Mouse (Mus musculus) CH12.LX (cell line): ENCODE results near the gene P2rx7. TPM values are rescaled to one million over a fixed set of nuclear protein-coding genes. Genes with fewer than 3 reads are reported as not detected.

Experiments used
- DNase-seq: peaks from one replicate; pipeline ENCODE4 v3.0.0-alpha.2; 2013; ENCODE audit errors: extremely low read depth
- H3K27ac ChIP-seq: 2 replicates; pipeline ENCODE4 v1.5.1; 2012; ENCODE audit warnings: low read depth, mild to moderate bottlenecking, control low read depth, moderate library complexity; ENCODE audit not compliant: insufficient read depth
- H3K27me3 ChIP-seq: replicated peaks from 2 replicates; pipeline ENCODE3; 2012; ENCODE audit warnings: inconsistent platforms
- H3K36me3 ChIP-seq, 2 experiments: replicated peaks in 1 of 2; 2 replicates each; pipeline versions ENCODE3 to v1.6.1; 2012; ENCODE audit warnings: inconsistent platforms in 1 of 2, low read length in 1 of 2, mild to moderate bottlenecking in 1 of 2, mixed read lengths in 1 of 2, moderate library complexity in 1 of 2; ENCODE audit not compliant: control insufficient read depth in 1 of 2, insufficient read depth in 1 of 2
- H3K4me1 ChIP-seq, 2 experiments: 2 replicates each; pipeline ENCODE4 v1.6.1; 2012; ENCODE audit warnings: inconsistent platforms in 1 of 2, moderate library complexity in 1 of 2; ENCODE audit not compliant: insufficient read depth in 2 of 2, control insufficient read depth in 1 of 2
- H3K4me2 ChIP-seq: 2 replicates; pipeline ENCODE4 v1.6.1; 2012; ENCODE audit warnings: low read depth, mild to moderate bottlenecking, control low read depth; ENCODE audit not compliant: poor library complexity, insufficient read depth, severe bottlenecking
- H3K4me3 ChIP-seq, 3 experiments: fragments of 150-350 bp in 1 of 3; sonication (generic) in 1 of 3; replicated peaks in 1 of 3; 2 replicates each; pipeline versions ENCODE3 to v1.5.1; 2011 to 2012; ENCODE audit warnings: low read depth in 2 of 3, low read length in 2 of 3, mild to moderate bottlenecking in 2 of 3, moderate library complexity in 2 of 3, control low read depth in 1 of 3, improper control_type of control experiment in 1 of 3, inconsistent platforms in 1 of 3, mixed read lengths in 1 of 3; ENCODE audit not compliant: poor library complexity in 1 of 3
- H3K79me2 ChIP-seq: replicated peaks from 2 replicates; pipeline ENCODE4 v1.6.1; 2012; ENCODE audit warnings: mild to moderate bottlenecking, moderate library complexity; ENCODE audit not compliant: control insufficient read depth, poor library complexity, insufficient read depth, severe bottlenecking; ENCODE audit errors: extremely low read depth
- H3K9ac ChIP-seq: 2 replicates; pipeline ENCODE4 v1.6.1; 2012; ENCODE audit warnings: low read depth, mild to moderate bottlenecking, control low read depth, moderate library complexity; ENCODE audit not compliant: insufficient read depth
- H3K9me3 ChIP-seq: replicated peaks from 2 replicates; pipeline ENCODE3; 2012; ENCODE audit warnings: low read length, inconsistent platforms, mixed read lengths
- CHD1 ChIP-seq: IDR thresholded peaks from 2 replicates; pipeline ENCODE4 v1.6.1; 2012; ENCODE audit warnings: low read depth, low read length, improper control_type of control experiment, inconsistent platforms
- CTCF ChIP-seq, 2 experiments: IDR thresholded peaks in 1 of 2; conservative IDR thresholded peaks in 1 of 2; 2 replicates each; pipeline ENCODE4 v1.5.1; 2011 to 2012; ENCODE audit warnings: low read depth in 2 of 2, low read length in 2 of 2, improper control_type of control experiment in 1 of 2, inconsistent platforms in 1 of 2, mild to moderate bottlenecking in 1 of 2, moderate library complexity in 1 of 2
- ELF1 ChIP-seq: IDR thresholded peaks from 2 replicates; pipeline ENCODE4 v1.6.1; 2014; ENCODE audit warnings: low read depth, mild to moderate bottlenecking, inconsistent platforms, low read length, improper control_type of control experiment
- GABPA ChIP-seq: IDR thresholded peaks from 2 replicates; pipeline ENCODE4 v1.6.1; 2012; ENCODE audit warnings: low read depth, low read length, improper control_type of control experiment, inconsistent platforms; ENCODE audit not compliant: insufficient replicate concordance
- HCFC1 ChIP-seq: IDR thresholded peaks from 2 replicates; pipeline ENCODE4 v1.6.1; 2012; ENCODE audit warnings: low read depth, mild to moderate bottlenecking, inconsistent platforms, low read length, improper control_type of control experiment
- JUN ChIP-seq: IDR thresholded peaks from 2 replicates; pipeline ENCODE4 v1.6.1; 2011; ENCODE audit warnings: low read depth, mild to moderate bottlenecking, low read length, improper control_type of control experiment, moderate library complexity; ENCODE audit not compliant: insufficient read depth
- JUND ChIP-seq: conservative IDR thresholded peaks from 2 replicates; pipeline ENCODE4 v1.6.1; 2011; ENCODE audit warnings: low read depth, low read length, improper control_type of control experiment
- KAT2A ChIP-seq: IDR thresholded peaks from 2 replicates; pipeline ENCODE4 v1.6.1; 2012; ENCODE audit warnings: low read length, improper control_type of control experiment, inconsistent platforms; ENCODE audit not compliant: insufficient replicate concordance
- MAZ ChIP-seq: IDR thresholded peaks from 2 replicates; pipeline ENCODE4 v1.6.1; 2012; ENCODE audit warnings: low read depth, mild to moderate bottlenecking, inconsistent platforms, low read length, improper control_type of control experiment, moderate library complexity
- MXI1 ChIP-seq: IDR thresholded peaks from 2 replicates; pipeline ENCODE4 v1.6.1; 2011; ENCODE audit warnings: mild to moderate bottlenecking, low read depth, low read length, improper control_type of control experiment
- MYC ChIP-seq: IDR thresholded peaks from 2 replicates; pipeline ENCODE4 v1.6.1; 2011; ENCODE audit warnings: low read depth, mild to moderate bottlenecking, improper control_type of control experiment, low read length
- NELFE ChIP-seq: IDR thresholded peaks from 2 replicates; pipeline ENCODE4 v1.6.1; 2011; ENCODE audit warnings: low read depth, low read length, improper control_type of control experiment
- NRF1 ChIP-seq: IDR thresholded peaks from 2 replicates; pipeline ENCODE4 v1.6.1; 2014; ENCODE audit warnings: low read depth, mild to moderate bottlenecking, inconsistent platforms, low read length, improper control_type of control experiment, moderate library complexity
- POLR2AphosphoS2 ChIP-seq: IDR thresholded peaks from 2 replicates; pipeline ENCODE4 v1.6.1; 2011; ENCODE audit warnings: low read depth, low read length, improper control_type of control experiment
- RAD21 ChIP-seq: IDR thresholded peaks from 2 replicates; pipeline ENCODE4 v1.6.1; 2011; ENCODE audit warnings: low read depth, mild to moderate bottlenecking, low read length, improper control_type of control experiment, moderate library complexity
- RCOR1 ChIP-seq: conservative IDR thresholded peaks from 2 replicates; pipeline ENCODE4 v1.6.1; 2012; ENCODE audit warnings: low read depth, mild to moderate bottlenecking, inconsistent platforms, low read length, improper control_type of control experiment
- SIN3A ChIP-seq: IDR thresholded peaks from 2 replicates; pipeline ENCODE4 v1.6.1; 2012; ENCODE audit warnings: low read length, improper control_type of control experiment, inconsistent platforms
- SMC3 ChIP-seq: IDR thresholded peaks from 2 replicates; pipeline ENCODE4 v1.6.1; 2011; ENCODE audit warnings: low read depth, low read length, improper control_type of control experiment
- UBTF ChIP-seq: IDR thresholded peaks from 2 replicates; pipeline ENCODE4 v1.6.1; 2012; ENCODE audit warnings: low read depth, mild to moderate bottlenecking, inconsistent platforms, low read length, improper control_type of control experiment, moderate library complexity
- USF2 ChIP-seq: conservative IDR thresholded peaks from 2 replicates; pipeline ENCODE4 v1.6.1; 2011; ENCODE audit warnings: low read depth, low read length, improper control_type of control experiment
- ZC3H11A ChIP-seq: IDR thresholded peaks from 2 replicates; pipeline ENCODE4 v1.6.1; 2012; ENCODE audit warnings: low read depth, mild to moderate bottlenecking, inconsistent platforms, low read length, improper control_type of control experiment
- ZKSCAN1 ChIP-seq: IDR thresholded peaks from 2 replicates; pipeline ENCODE4 v1.6.1; 2012; ENCODE audit warnings: low read depth, inconsistent platforms, low read length, improper control_type of control experiment, borderline replicate concordance
- ZMIZ1 ChIP-seq: IDR thresholded peaks from 2 replicates; pipeline ENCODE4 v1.6.1; 2012; ENCODE audit warnings: low read depth, mild to moderate bottlenecking, inconsistent platforms, low read length, improper control_type of control experiment
- ZNF384 ChIP-seq: IDR thresholded peaks from 2 replicates; pipeline ENCODE4 v1.6.1; 2012; ENCODE audit warnings: low read depth, low read length, improper control_type of control experiment, inconsistent platforms
- dilution Hi-C: fragments of 300-500 bp; cut with MboI; formaldehyde crosslinking; loops from 2 replicates; pipeline ENCODE4 v1.14.3; 2020; ENCODE audit warnings: low sequenced_read_pairs; ENCODE audit not compliant: extremely low pct_unique_long_range_greater_than_20kb, extremely low pct_ligation_motif_present
- in situ Hi-C: fragments of 300-500 bp; cut with MboI; formaldehyde crosslinking; loops from 3 replicates; pipeline ENCODE4 v1.14.3; 2019; ENCODE audit warnings: low sequenced_read_pairs, low pct_ligation_motif_present, low pct_unique_long_range_greater_than_20kb, mixed read lengths
- polyA plus RNA-seq: library from polyadenylated mRNA; unstranded; fragments of >175 nt; gene quantifications from 2 replicates; pipeline ENCODE4 v1.2.1, GENCODE M21; 2012; ENCODE audit warnings: low read depth; ENCODE audit not compliant: insufficient read length
- total RNA-seq, 2 experiments: library from RNA; depleted of rRNA; stranded (reverse); fragments of 300-350 nt in 1 of 2; fragments of >200 nt in 1 of 2; gene quantifications; 2 replicates each; pipeline ENCODE4 v1.2.3; 2012 to 2014

Gene P2rx7
- total and polyA plus RNA-seq, 3 experiments, result 0.59 to 1.5 (median 1.5) TPM

DNA sequence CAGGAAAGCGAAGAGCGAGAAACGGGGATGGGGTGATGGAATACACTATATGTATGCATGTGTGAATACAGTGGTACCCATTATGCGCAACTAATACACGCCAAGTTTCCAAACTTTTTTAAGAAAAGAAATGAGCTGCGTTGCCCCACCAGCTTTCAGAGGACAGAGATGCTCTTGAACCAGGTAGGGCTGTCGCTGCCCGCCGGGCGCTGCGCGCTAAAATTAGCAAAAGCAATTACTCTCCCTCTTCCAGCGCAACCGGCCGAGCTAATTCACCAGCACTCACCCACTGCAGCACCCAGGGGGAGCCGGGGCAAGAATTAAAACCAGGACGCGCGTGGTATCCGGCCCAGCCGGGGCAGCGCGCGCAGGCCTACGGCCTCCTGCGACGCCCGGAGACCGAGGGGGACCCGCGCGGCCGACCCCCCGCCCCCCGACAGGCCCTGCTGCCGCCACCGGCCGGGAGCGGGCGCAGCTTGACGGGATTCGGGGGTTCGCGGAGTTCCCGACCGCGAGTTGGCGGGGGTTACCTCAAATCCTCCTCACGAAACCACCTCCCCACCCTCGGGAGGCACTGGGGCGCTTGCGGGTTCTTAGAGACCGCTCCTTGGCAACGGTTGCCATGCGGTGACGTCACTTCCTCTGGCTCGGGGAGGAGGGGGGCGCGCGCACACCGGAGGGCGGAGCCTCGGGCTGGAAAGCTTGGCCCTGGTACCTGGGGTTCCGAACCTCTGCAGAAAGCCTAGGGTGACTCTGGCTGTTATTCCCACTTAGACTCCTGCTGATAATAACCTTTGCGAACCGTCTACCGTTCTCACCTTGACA lies 29.6 kb upstream of the P2rx7 start, which contains the start of gene Ift81 (continued):
- no peak; the same call in 1 of the 2 replicates for TF ChIP-seq JUND
- peak; percentile 43 for TF ChIP-seq JUN
- TF ChIP-seq CHD1, result no peak
- no peak for TF ChIP-seq MYC
- no peak for TF ChIP-seq ZKSCAN1
- no peak for TF ChIP-seq ZMIZ1
- TF ChIP-seq RAD21, result no peak
- peak; percentile 43; the same call in 1 of the 2 replicates for TF ChIP-seq NELFE
- no peak for TF ChIP-seq ELF1
- no peak for TF ChIP-seq POLR2AphosphoS2
- no peak for TF ChIP-seq CTCF (conservative IDR thresholded peaks at IDR 0.05 in 1 of 2, IDR thresholded peaks at IDR 0.05 in 1 of 2; ENCODE audit: low read depth in 2 of 2, low read length in 2 of 2)

DNA sequence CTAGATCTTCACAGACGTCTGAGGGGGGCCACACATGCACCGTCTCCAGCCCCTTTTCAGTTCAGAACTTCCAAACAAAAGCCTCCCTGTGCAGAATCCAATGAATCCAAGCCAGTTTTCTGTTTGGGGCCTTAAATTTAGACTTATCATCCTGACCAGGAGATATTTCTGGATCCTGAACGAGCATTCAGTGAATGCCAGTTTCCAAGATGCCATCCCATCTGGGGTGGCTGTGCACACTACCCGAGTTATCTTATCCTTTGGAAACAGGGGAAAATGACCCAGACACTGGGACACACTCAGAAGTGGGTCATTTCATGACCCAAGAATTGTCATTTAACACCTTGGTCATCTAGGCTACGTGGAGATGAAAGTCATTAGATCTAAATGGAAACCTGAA lies 26.0 kb upstream of the P2rx7 start:
- peaks cover 0 to 10% of the 10 kb centered on the region in 2 experiments; a peak in 3 of 4 replicates for H3K4me1 ChIP-seq
- no peak overlapping the region for H3K4me3 ChIP-seq
- H3K36me3 ChIP-seq, result no peaks in the 10 kb centered on the region
- H3K27me3 ChIP-seq, result no peaks in the 10 kb centered on the region
- no peak overlapping the region for H3K27ac ChIP-seq
- no peaks in the 10 kb centered on the region for H3K9me3 ChIP-seq
- no peak overlapping the region for H3K4me2 ChIP-seq
- no peak overlapping the region for H3K9ac ChIP-seq
- dilution Hi-C loops, result no loop called here
- H3K79me2 ChIP-seq, result no peaks in the 10 kb centered on the region
- in situ Hi-C loops, result loop anchor here (25.0 kb wide), 1 partner anchor 105 kb away; the partner anchor contains the start of gene Atp2a2
- TF ChIP-seq CHD1, result no peak
- TF ChIP-seq KAT2A, result no peak
- no peak for TF ChIP-seq USF2
- no peak for TF ChIP-seq CTCF (conservative IDR thresholded peaks at IDR 0.05 in 1 of 2, IDR thresholded peaks at IDR 0.05 in 1 of 2; ENCODE audit: low read depth in 2 of 2, low read length in 2 of 2)
- TF ChIP-seq RCOR1, result no peak
- TF ChIP-seq GABPA, result no peak
- no peak for TF ChIP-seq NELFE
- no peak for TF ChIP-seq NRF1
- no peak for TF ChIP-seq HCFC1
- no peak for TF ChIP-seq UBTF
- no peak for TF ChIP-seq ZKSCAN1
- TF ChIP-seq MXI1, result no peak
- TF ChIP-seq RAD21, result no peak
- no peak for TF ChIP-seq MAZ
- no peak for TF ChIP-seq ZNF384
- no peak for TF ChIP-seq SIN3A
- no peak for TF ChIP-seq ZC3H11A
- TF ChIP-seq SMC3, result no peak
- DNase-seq, result no peak
